Mouse (Mus musculus) embryonic fibroblast, embryonic 13.5 days (primary cell): ENCODE data around the gene Rtp3. TPM values are rescaled to one million over a fixed set of nuclear protein-coding genes. Genes with fewer than 3 reads are reported as not detected.

Experiments used
- H3K27ac ChIP-seq: 2 replicates; pipeline ENCODE4 v1.5.1; 2012; ENCODE audit warnings: low read length, control low read depth, inconsistent platforms; ENCODE audit not compliant: insufficient read depth
- H3K4me1 ChIP-seq: 2 replicates; pipeline ENCODE4 v1.6.1; 2011; ENCODE audit warnings: low read length; ENCODE audit not compliant: control insufficient read depth, insufficient read depth
- H3K4me3 ChIP-seq: 2 replicates; pipeline ENCODE4 v1.5.1; 2011; ENCODE audit warnings: mild to moderate bottlenecking, control low read depth, low read length; ENCODE audit not compliant: insufficient read depth
- CTCF ChIP-seq: IDR thresholded peaks from 2 replicates; pipeline ENCODE4 v1.5.1; 2011; ENCODE audit warnings: mild to moderate bottlenecking, control low read depth, low read length, moderate library complexity, borderline replicate concordance; ENCODE audit not compliant: insufficient read depth
- POLR2A ChIP-seq: IDR thresholded peaks from 2 replicates; pipeline ENCODE4 v1.6.1; 2011; ENCODE audit warnings: low read depth, mild to moderate bottlenecking, control low read depth, low read length, moderate library complexity
- polyA plus RNA-seq: library from polyadenylated mRNA; stranded (reverse); fragments of >200 nt; gene quantifications from 2 replicates; pipeline ENCODE4 v1.2.4, GENCODE M21; 2011; ENCODE audit warnings: low read depth; ENCODE audit not compliant: missing spikeins, insufficient read length

Gene Rtp3
- not detected in 2 replicates for polyA plus RNA-seq

GRCm38 (mm10) chr9:110990204-110990603 lies at the start of gene Rtp3:
Rtp3 (minus strand) TSS chr9:110990583.
- H3K27ac ChIP-seq: no peak within 1 kb of the TSS
- no peak within 1 kb of the TSS for H3K4me3 ChIP-seq
- H3K4me1 ChIP-seq: no peaks in the 10 kb centered on the region
- no peak for TF ChIP-seq POLR2A
- TF ChIP-seq CTCF: no peak

GRCm38 (mm10) chr9:111039966-111040365 lies 49.6 kb upstream of the Rtp3 start:
- Histone ChIP-seq H3K27ac (no peak overlapping the region), H3K4me1 (no peaks in the 10 kb centered on the region), H3K4me3 (no peak overlapping the region)
- TF ChIP-seq POLR2A: no peak
- TF ChIP-seq CTCF: no peak

DNA sequence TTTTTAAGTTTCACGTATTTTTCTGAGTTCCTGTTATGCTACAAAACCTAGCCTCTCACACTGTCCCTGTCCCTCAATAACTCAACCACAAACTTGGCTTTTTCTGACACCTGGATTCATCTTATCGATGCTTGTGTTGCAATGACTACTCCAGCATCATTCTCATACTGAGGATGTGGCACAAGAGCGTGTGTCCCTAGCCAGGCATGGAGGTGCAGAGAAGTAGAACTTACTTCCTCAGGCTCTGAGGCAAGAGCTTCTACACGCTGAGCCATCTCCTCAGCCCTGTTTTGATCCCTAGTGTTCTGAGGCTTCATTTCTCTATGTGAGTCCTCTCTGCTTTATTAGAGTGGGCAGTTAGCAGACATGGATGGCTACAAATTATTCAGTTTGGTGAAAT lies 43.3 kb upstream of the Rtp3 start:
- TF ChIP-seq POLR2A (no peak), CTCF (no peak)
- no peak overlapping the region for H3K4me3 ChIP-seq
- H3K27ac ChIP-seq: no peak overlapping the region

DNA sequence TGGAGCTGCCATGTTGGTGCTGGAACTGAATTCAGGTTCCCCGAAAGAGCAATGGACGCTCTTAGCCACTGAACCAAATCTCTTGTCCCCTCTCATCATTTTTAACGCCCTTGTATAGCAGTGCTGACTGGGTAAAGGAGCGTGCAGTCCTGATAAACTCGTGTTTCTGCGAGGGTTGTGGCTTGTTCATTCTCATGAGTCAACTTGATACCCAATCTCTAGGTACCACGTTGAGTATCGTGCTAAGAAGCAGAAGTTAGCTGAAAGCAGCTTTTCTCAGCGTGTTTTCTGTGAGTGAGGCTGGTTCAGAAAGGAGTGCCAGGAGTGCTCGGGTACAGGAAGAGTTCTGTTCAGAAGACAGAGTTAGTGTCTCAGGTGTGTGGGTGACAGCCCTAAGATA lies 36.4 kb upstream of the Rtp3 start:
- Histone ChIP-seq H3K4me3 (no peak overlapping the region), H3K4me1 (no peaks in the 10 kb centered on the region), H3K27ac (no peak overlapping the region)
- TF ChIP-seq POLR2A: no peak
- TF ChIP-seq CTCF: no peak

More for the DNA sequence above, 43.3 kb upstream of the Rtp3 start:
- no peaks in the 10 kb centered on the region for H3K4me1 ChIP-seq

GRCm38 (mm10) chr9:111019022-111019421 lies 28.6 kb upstream of the Rtp3 start, which contains the start of gene Ltf:
Ltf (plus strand) TSS chr9:111019271.
- Histone ChIP-seq H3K4me1 (no peaks in the 10 kb centered on the region), H3K4me3 (no peak within 1 kb of the TSS), H3K27ac (no peak within 1 kb of the TSS)
- TF ChIP-seq CTCF: no peak

DNA sequence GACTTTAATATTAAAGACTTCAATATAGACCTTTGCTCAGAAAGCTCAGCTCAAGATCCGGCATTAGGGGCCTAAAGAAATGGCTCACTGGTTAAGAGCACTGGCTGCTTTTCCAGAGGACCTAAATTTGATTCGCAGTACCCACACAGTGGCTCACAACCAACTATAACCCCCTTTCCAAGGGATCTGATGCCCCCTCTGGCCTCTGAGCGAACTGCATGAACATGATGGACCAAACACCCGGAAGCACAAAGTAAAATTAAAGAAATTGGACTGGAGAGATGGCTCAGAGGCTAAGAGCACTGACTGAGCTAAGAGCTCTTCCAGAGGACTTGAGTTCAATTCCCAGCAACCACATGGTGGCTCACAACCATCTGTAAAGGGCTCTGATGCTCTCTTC lies 25.3 kb upstream of the Rtp3 start:
- H3K4me1 ChIP-seq: no peaks in the 10 kb centered on the region
- TF ChIP-seq POLR2A: no peak
- TF ChIP-seq CTCF: no peak

GRCm38 (mm10) chr9:111012041-111012440 lies 21.7 kb upstream of the Rtp3 start:
- H3K4me1 ChIP-seq: no peaks in the 10 kb centered on the region
- H3K27ac ChIP-seq: no peak overlapping the region

More for the DNA sequence above, 25.3 kb upstream of the Rtp3 start:
- no peak overlapping the region for H3K27ac ChIP-seq
- H3K4me3 ChIP-seq: no peak overlapping the region

GRCm38 (mm10) chr9:111011550-111011949 lies 21.2 kb upstream of the Rtp3 start:
- H3K27ac ChIP-seq: no peak overlapping the region
- TF ChIP-seq CTCF (no peak), POLR2A (no peak)
- H3K4me1 ChIP-seq: no peaks in the 10 kb centered on the region
- H3K4me3 ChIP-seq: no peak overlapping the region

More at GRCm38 (mm10) chr9:111012041-111012440, 21.7 kb upstream of the Rtp3 start:
- TF ChIP-seq POLR2A (no peak), CTCF (no peak)
- no peak overlapping the region for H3K4me3 ChIP-seq

DNA sequence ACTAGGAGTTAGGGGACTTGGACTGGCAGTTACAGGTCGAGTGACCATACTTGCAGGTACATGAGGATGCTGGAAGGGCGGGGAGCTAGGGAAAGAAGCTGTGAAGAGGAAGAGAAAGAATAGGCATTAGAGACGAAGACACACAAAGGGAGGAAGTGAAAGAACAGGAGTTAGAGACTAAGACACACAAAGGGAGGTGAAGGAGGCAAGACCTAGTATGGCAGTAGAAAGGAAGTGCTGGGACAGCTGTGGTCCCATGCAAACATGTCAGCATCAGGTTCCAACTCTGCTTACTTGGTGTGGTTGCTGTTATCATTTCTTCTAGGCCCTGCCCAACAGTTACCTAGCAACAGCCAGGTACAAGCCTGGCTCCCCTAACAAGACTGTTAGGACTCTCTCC lies 19.4 kb upstream of the Rtp3 start:
- no peak overlapping the region for H3K4me3 ChIP-seq
- TF ChIP-seq CTCF: no peak
- TF ChIP-seq POLR2A: no peak
- H3K4me1 ChIP-seq: no peaks in the 10 kb centered on the region
- H3K27ac ChIP-seq: no peak overlapping the region

GRCm38 (mm10) chr9:111006544-111006943 lies 16.2 kb upstream of the Rtp3 start:
- TF ChIP-seq CTCF (no peak), POLR2A (no peak)
- Histone ChIP-seq H3K4me3 (no peak overlapping the region), H3K27ac (no peak overlapping the region), H3K4me1 (no peaks in the 10 kb centered on the region)

GRCm38 (mm10) chr9:111003279-111003678 lies 12.9 kb upstream of the Rtp3 start:
- Histone ChIP-seq H3K27ac (no peak overlapping the region), H3K4me1 (no peaks in the 10 kb centered on the region), H3K4me3 (no peak overlapping the region)
- TF ChIP-seq POLR2A: no peak
- TF ChIP-seq CTCF: no peak
